Mouse (Mus musculus): ENCODE measurements around the gene Nfia. TPM values are rescaled to one million over a fixed set of nuclear protein-coding genes. Genes with fewer than 3 reads are reported as not detected.

Gene Nfia
- polyA plus RNA-seq, 1 experiment from 2014 or later, result 49.2 TPM

DNA sequence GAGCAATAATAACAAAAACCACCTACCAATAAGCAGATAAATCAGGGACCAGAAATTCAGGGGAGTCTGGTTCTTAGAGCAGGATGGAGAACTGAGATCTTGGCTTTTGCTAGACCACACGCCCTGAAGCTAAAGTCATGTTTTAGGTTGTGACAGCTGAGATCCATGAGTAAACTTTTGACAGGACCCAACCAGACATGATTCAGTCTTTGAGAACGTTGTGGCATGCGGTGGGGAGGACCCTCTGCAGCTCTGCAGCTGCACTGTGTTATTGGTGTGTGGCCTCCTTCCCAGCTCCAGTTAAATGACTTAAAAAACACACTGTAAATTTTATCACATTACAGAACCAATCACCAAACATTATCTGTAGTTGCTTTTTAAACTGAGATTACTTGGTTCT, 87.8 kb downstream of the Nfia start:
- WGBS, result 71% methylated on average over 3 of the region's 3 CpGs
- no peak overlapping the region for H3K9ac ChIP-seq

DNA sequence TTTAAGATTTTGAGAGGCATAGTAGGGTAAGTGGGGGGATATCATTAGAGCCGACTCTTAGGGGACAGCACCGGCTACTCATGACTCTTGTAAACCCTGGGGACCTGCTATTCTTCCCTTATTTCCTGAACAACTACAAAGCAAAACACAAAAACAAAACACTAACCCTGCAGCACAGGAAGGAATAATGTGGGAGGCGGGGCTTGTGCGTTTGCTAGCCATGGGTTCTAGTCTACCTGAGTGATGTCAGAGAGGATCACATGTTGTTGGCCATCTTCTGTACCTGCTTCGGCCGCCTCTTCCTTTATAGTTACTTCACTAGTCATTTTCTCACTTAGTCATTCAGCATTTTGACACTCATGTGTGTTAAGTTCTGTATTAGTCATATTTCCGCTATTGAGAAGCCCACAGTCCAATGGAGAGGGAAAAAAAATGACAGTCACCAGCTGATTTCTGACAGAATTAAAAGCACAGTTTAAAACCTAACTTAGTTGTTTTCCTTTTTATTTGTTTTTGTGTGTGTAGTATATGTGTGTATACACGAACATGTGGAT, 88.3 kb downstream of the Nfia start:
- no peak for DNase-seq (ENCODE audit: low spot score)
- H3K4me1 ChIP-seq (replicated peaks; ENCODE audit: control insufficient read depth, insufficient read depth, low read length), result peaks cover 11% of the 10 kb centered on the region; the same call in 1 of the 2 replicates
- H3K27me3 ChIP-seq (ENCODE audit: control insufficient read depth, insufficient read depth, low read length), result no peaks in the 10 kb centered on the region
- no peak overlapping the region for H3K27ac ChIP-seq
- H3K9ac ChIP-seq, result no peak overlapping the region
- H3K36me3 ChIP-seq (replicated peaks; ENCODE audit: control insufficient read depth, insufficient read depth), result no peaks in the 10 kb centered on the region
- ATAC-seq (ENCODE audit: low FRiP score), result no peak
- no peak overlapping the region for H3K4me3 ChIP-seq (replicated peaks; ENCODE audit: low read length)
- H3K4me2 ChIP-seq (replicated peaks), result no peak overlapping the region
- 93% methylated on average over 8 of the region's 8 CpGs for WGBS
- no peaks in the 10 kb centered on the region for H3K9me3 ChIP-seq (ENCODE audit: control insufficient read depth, low read length)

More for the DNA sequence above, 87.8 kb downstream of the Nfia start:
- ATAC-seq (ENCODE audit: low FRiP score), result no peak
- H3K36me3 ChIP-seq (replicated peaks; ENCODE audit: control insufficient read depth, insufficient read depth), result no peaks in the 10 kb centered on the region
- H3K4me3 ChIP-seq (replicated peaks; ENCODE audit: low read length), result no peak overlapping the region
- no peak overlapping the region for H3K4me2 ChIP-seq (replicated peaks)
- H3K9me3 ChIP-seq (ENCODE audit: control insufficient read depth, low read length), result no peaks in the 10 kb centered on the region
- H3K27me3 ChIP-seq (ENCODE audit: control insufficient read depth, insufficient read depth, low read length), result no peaks in the 10 kb centered on the region
- H3K4me1 ChIP-seq (replicated peaks; ENCODE audit: control insufficient read depth, insufficient read depth, low read length), result 0 out of 2 replicates have a peak, but pooled peaks cover 6% of the 10 kb centered on the region
- H3K27ac ChIP-seq, result no peak overlapping the region
- no peak for DNase-seq (ENCODE audit: low spot score)

DNA sequence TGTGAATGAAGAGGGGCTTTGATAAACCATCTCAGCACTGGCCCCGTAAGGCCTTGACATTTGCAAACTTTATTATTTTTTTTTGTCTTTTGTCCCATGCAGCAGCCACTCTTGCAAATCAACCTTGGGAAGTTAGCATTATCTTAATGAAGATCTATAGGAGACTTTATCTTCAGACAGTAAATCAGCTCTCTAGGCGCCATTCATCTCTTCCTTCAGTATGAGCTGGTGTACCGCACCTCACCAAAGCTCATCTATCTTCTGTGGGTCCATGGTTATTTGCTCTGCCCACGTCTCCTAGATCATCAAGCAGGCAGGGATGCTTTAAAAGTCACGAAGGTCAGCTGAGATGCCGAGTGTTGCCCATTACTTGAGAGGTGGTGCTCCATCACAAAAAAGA, 89.8 kb downstream of the Nfia start:
- no peak for ATAC-seq (ENCODE audit: low FRiP score)
- H3K36me3 ChIP-seq (replicated peaks; ENCODE audit: control insufficient read depth, insufficient read depth), result no peaks in the 10 kb centered on the region
- no peaks in the 10 kb centered on the region for H3K9me3 ChIP-seq (ENCODE audit: control insufficient read depth, low read length)
- H3K9ac ChIP-seq, result no peak overlapping the region
- no peak overlapping the region for H3K27ac ChIP-seq
- no peak for DNase-seq (ENCODE audit: low spot score)
- peaks cover 10% of the 10 kb centered on the region; the same call in 1 of the 2 replicates for H3K4me1 ChIP-seq (replicated peaks; ENCODE audit: control insufficient read depth, insufficient read depth, low read length)
- no peaks in the 10 kb centered on the region for H3K27me3 ChIP-seq (ENCODE audit: control insufficient read depth, insufficient read depth, low read length)
- no peak overlapping the region for H3K4me2 ChIP-seq (replicated peaks)
- 81% methylated on average over 6 of the region's 6 CpGs for WGBS
- no peak overlapping the region for H3K4me3 ChIP-seq (replicated peaks; ENCODE audit: low read length)

- 93% methylated on average over 2 of the region's 2 CpGs for WGBS
- H3K36me3 ChIP-seq (replicated peaks; ENCODE audit: control insufficient read depth, insufficient read depth), result no peaks in the 10 kb centered on the region
- DNase-seq (ENCODE audit: low spot score), result no peak
- H3K9me3 ChIP-seq (ENCODE audit: control insufficient read depth, low read length), result no peaks in the 10 kb centered on the region
- H3K4me2 ChIP-seq (replicated peaks), result no peak overlapping the region
- no peak overlapping the region for H3K27ac ChIP-seq
- H3K9ac ChIP-seq, result no peak overlapping the region
- no peak overlapping the region for H3K4me3 ChIP-seq (replicated peaks; ENCODE audit: low read length)
- ATAC-seq (ENCODE audit: low FRiP score), result no peak
- H3K4me1 ChIP-seq (replicated peaks; ENCODE audit: control insufficient read depth, insufficient read depth, low read length), result peaks cover 10% of the 10 kb centered on the region
- no peaks in the 10 kb centered on the region for H3K27me3 ChIP-seq (ENCODE audit: control insufficient read depth, insufficient read depth, low read length)
Measured at GRCm38 (mm10) chr4:97864276-97864675, 91.7 kb downstream of the Nfia start.

DNA sequence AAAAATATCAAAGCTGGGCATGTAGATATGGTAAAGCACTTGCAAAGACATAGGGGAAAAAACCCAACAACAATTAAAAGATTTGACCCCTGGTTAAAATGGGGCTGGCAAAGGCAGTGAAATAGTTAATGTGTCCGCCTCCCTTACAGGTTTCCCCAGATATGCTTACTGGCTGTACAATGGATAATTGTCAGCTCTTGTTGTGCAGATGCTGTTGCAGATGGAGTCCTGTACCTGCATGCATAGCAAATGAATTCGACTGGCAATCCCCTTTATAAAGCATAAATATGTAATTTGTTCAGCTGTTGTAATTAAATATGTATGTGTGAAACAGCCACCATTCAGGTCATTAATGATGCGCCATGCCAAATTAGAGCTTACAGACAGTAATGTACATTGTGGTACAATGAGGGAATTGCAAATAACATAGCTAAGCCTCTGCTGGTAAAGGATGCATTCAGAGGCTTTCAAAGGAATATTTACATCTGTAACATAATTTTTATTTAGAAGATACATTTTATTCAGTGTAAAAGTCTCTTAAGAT, 92.9 kb downstream of the Nfia start:
- no peaks in the 10 kb centered on the region for H3K27me3 ChIP-seq (ENCODE audit: control insufficient read depth, insufficient read depth, low read length)
- peak overlapping the region; percentile 32; the same call in 1 of the 2 replicates for H3K27ac ChIP-seq
- peaks cover 22% of the 10 kb centered on the region for H3K4me1 ChIP-seq (replicated peaks; ENCODE audit: control insufficient read depth, insufficient read depth, low read length)
- no peak overlapping the region for H3K9ac ChIP-seq
- DNase-seq (ENCODE audit: low spot score), result peak; percentile 40
- H3K4me2 ChIP-seq (replicated peaks), result no peak overlapping the region
- 34% methylated on average over 3 of the region's 3 CpGs for WGBS
- ATAC-seq (ENCODE audit: low FRiP score), result peak; percentile 53; the same call in 1 of the 2 replicates
- H3K4me3 ChIP-seq (replicated peaks; ENCODE audit: low read length), result no peak overlapping the region
- H3K9me3 ChIP-seq (ENCODE audit: control insufficient read depth, low read length), result no peaks in the 10 kb centered on the region
- H3K36me3 ChIP-seq (replicated peaks; ENCODE audit: control insufficient read depth, insufficient read depth), result no peaks in the 10 kb centered on the region

GRCm38 (mm10) chr4:97866463-97866862, 93.9 kb downstream of the Nfia start:
- Histone ChIP-seq H3K9me3 (ENCODE audit: control insufficient read depth, low read length) (no peaks in the 10 kb centered on the region), H3K27ac (no peak overlapping the region; the same call in 1 of the 2 replicates), H3K36me3 (replicated peaks; ENCODE audit: control insufficient read depth, insufficient read depth) (no peaks in the 10 kb centered on the region), H3K4me1 (replicated peaks; ENCODE audit: control insufficient read depth, insufficient read depth, low read length) (peaks cover 29% of the 10 kb centered on the region), H3K4me3 (replicated peaks; ENCODE audit: low read length) (no peak overlapping the region), H3K9ac (no peak overlapping the region), H3K27me3 (ENCODE audit: control insufficient read depth, insufficient read depth, low read length) (no peaks in the 10 kb centered on the region), H3K4me2 (replicated peaks) (no peak overlapping the region)
- 60% methylated on average over 5 of the region's 5 CpGs for WGBS
- DNase-seq (ENCODE audit: low spot score), result no peak
- ATAC-seq (ENCODE audit: low FRiP score), result no peak

GRCm38 (mm10) chr4:97868307-97868937, 95.9 kb downstream of the Nfia start:
- peak overlapping the region; percentile 35 for H3K4me2 ChIP-seq (replicated peaks)
- no peaks in the 10 kb centered on the region for H3K9me3 ChIP-seq (ENCODE audit: control insufficient read depth, low read length)
- ATAC-seq (ENCODE audit: low FRiP score) (peak; percentile 25; the same call in 1 of the 2 replicates), DNase-seq (ENCODE audit: low spot score) (no peak)
- H3K27me3 ChIP-seq (ENCODE audit: control insufficient read depth, insufficient read depth, low read length), result no peaks in the 10 kb centered on the region
- peak overlapping the region; percentile 75 for H3K27ac ChIP-seq
- H3K36me3 ChIP-seq (replicated peaks; ENCODE audit: control insufficient read depth, insufficient read depth), result no peaks in the 10 kb centered on the region
- H3K4me1 ChIP-seq (replicated peaks; ENCODE audit: control insufficient read depth, insufficient read depth, low read length), result peaks cover 31% of the 10 kb centered on the region
- peak overlapping the region; percentile 26 for H3K4me3 ChIP-seq (replicated peaks; ENCODE audit: low read length)
- WGBS, result 59% methylated on average over 10 of the region's 10 CpGs
- peak overlapping the region; percentile 12; the same call in 1 of the 2 replicates for H3K9ac ChIP-seq

DNA sequence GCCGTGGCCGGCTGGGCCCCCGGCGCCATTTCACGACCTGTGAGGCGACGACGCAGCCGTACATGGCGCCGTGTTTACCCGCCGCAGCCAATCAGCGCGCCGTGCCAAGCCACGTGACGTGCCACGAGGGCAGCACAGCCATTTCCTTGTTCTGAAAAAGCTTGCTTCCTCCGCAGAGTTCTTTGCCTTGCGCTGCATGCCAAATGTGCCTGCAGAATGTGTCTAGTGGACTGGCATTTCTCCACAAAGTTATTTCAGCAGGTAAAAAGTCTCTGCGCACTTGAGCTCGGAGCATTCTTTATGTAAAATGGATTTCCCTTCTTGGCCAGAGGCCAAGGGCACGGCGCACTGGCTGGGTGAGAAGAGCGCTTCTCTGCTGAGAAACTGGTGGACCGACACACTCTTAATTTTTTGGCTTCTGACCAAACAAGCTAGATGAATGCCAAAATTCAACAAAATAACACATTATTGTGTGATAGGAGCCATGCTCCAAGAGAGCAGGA, 96.5 kb downstream of the Nfia start:
- ATAC-seq (ENCODE audit: low FRiP score) (peak; percentile 89), DNase-seq (ENCODE audit: low spot score) (peak; percentile 85)
- H3K27ac ChIP-seq, result peak overlapping the region; percentile 75
- H3K9ac ChIP-seq, result no peak overlapping the region
- no peaks in the 10 kb centered on the region for H3K36me3 ChIP-seq (replicated peaks; ENCODE audit: control insufficient read depth, insufficient read depth)
- no peaks in the 10 kb centered on the region for H3K9me3 ChIP-seq (ENCODE audit: control insufficient read depth, low read length)
- H3K27me3 ChIP-seq (ENCODE audit: control insufficient read depth, insufficient read depth, low read length), result no peaks in the 10 kb centered on the region
- H3K4me1 ChIP-seq (replicated peaks; ENCODE audit: control insufficient read depth, insufficient read depth, low read length), result peaks cover 31% of the 10 kb centered on the region
- H3K4me3 ChIP-seq (replicated peaks; ENCODE audit: low read length), result peak overlapping the region; percentile 26
- peak overlapping the region; percentile 35 for H3K4me2 ChIP-seq (replicated peaks)
- 66% methylated on average over 27 of the region's 27 CpGs for WGBS

DNA sequence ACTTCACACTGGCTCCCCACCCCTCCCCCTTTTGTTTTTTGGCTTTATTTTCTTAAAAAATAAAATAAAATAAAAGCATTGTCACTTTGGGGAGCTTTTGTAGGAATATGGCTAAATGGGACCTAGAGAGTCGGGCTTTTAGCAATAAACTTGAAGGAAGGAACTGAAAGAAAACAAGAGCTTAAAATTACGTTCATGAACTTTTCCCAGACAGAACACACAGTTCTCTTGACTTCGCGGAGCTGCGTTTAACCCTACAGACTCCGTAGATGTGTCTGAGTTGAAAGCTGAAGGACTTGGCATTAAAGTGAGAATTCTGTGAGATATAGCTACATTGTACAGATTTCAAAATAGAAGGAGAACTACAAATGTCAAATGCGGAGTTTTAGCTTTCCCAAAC, 96.9 kb downstream of the Nfia start:
- no peak for DNase-seq (ENCODE audit: low spot score)
- Histone ChIP-seq H3K4me2 (replicated peaks) (peak overlapping the region; percentile 35), H3K4me3 (replicated peaks; ENCODE audit: low read length) (peak overlapping the region; percentile 26), H3K4me1 (replicated peaks; ENCODE audit: control insufficient read depth, insufficient read depth, low read length) (peaks cover 32% of the 10 kb centered on the region), H3K9me3 (ENCODE audit: control insufficient read depth, low read length) (no peaks in the 10 kb centered on the region), H3K9ac (no peak overlapping the region), H3K36me3 (replicated peaks; ENCODE audit: control insufficient read depth, insufficient read depth) (no peaks in the 10 kb centered on the region), H3K27ac (peak overlapping the region; percentile 75), H3K27me3 (ENCODE audit: control insufficient read depth, insufficient read depth, low read length) (no peaks in the 10 kb centered on the region)
- no peak for ATAC-seq (ENCODE audit: low FRiP score)
- WGBS, result 54% methylated on average over 7 of the region's 7 CpGs
